Mouse (Mus musculus): ENCODE data around the gene Dhx36.

Gene Dhx36

DNA sequence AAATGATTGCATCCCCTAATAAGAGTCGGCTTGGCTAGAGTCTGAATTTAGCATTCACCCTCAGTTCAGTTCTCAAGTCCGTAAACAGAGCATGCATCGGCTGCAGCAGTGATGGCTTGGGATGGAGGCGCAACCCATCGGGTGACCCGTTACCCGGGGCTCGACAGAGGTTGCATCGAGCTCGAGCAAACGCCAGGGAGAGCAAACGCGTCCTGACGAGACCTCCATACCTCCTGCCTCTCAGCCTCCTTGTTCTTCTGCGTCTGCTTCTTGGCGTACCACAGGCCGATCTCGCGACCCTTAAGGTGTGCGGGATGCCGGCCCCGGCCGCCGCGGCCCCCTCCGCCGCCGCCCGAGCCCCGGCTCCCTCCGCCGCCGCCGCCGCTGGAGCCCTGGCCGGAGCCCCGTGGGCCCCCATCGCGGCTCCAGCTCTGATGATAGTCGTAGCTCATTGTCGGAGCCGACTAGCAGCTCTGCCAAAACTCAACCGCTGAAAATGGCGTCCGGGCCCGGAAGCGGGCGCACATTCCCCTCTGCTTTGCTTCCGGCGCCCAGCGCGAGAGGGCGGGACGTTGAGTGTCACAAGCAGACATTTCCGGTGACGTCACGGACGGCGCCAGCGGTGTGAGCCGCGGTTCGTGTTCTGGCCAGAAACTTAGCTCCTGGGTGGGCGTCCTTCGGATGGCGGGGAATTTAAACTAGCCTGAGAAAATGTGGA, at the start of gene Dhx36:
Dhx36 (minus strand) TSS at position 517 of the 718 bp plus-strand sequence.
- DNase-seq (ENCODE audit: low read depth, low spot score): peak; percentile 97

DNA sequence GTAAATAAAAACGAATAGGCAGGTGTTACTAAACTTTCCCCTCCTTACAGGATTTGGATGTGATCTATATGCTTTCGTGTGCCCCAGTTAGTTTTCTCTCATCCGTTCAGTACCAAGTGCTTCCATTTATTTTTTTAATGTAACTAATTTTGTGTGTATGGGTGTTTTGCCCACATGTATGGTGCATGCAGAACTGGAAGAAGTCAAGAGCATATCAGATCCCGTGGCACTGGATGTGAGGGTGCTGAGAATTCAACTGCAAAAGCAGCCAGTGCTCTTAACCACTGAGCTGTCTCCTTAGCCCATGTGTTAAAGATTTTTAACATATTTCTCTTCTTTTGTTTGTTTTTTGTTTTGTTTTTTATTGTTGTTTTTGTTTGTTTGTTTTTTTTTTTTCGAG, 20.8 kb upstream of the Dhx36 start:
- DNase-seq (ENCODE audit: low read depth, low spot score): no peak

DNA sequence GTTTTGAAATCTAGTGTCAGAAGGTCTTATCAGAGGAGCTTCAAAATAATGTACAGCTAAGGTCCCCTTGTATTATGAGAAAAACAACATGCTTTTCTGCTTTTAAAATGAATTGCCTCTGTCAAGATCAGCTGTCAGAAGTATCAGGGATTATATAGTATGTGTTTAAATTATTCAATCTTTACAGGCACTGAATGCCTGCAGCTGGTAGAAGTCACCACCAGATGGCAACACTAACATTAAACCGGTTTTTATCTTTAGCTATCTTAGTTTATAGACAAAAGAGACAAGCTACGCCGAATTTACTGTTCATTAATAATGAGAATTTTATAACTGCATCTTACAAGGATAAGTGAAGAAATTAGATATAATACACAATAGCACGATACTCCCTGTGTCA, 20.4 kb upstream of the Dhx36 start:
- DNase-seq (ENCODE audit: low read depth, low spot score): peak; percentile 21

DNA sequence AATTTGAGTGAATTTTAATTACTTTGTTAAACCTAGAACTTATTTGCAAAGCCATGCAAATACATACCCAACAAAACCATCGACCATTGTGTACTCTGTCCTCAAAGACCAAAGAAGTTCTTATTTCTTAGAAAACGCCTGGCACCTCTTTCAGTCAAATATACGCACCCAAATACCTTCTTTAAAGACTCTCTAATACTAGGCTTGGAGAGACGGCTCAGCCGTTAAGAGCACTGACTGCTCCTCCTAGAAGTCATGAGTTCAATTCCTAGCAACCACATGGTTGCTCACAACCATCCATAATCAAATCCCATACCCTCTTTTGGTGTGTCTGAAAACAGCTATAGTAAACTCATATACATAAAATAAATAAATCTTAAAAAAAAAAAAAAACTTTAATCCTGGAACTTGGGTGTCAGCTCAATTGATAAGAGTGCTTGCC, 423 bp upstream of the Dhx36 start:
- no peak for DNase-seq (ENCODE audit: low read depth, low spot score)

DNA sequence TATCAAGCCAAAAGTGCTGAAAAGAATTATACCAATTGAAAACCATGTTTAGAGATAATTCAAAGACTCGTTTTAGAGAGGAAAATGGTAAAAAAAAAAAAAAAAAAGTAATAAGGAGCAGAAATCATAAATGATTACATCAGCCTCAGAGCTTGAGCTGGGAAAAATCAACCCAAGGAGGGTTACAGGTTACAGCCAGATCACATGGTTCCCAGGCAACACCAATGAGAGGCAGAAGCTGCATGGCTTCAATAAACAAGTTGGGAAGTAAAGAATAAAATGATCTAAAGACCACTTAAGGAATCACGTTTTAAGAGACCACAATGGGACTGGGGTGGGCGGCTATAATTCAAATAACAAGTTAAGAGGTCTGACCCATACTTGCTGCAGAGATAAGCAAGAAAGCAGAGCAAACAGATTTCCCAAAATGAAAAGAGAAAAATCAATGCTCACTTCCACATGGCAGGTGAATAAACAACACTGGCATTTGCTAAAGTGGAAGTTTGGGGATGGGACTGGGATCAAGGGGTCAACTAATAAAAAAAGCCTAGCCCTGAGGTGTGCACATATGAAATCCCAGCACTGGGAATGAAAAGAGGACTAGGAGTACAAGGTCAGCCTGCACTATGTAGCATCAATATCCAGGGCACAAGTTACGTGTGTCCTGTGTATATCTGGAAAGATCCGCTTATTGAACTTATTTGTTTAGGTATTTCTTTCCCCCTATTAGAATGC, 1.5 kb downstream of the Dhx36 start:
- no peak for DNase-seq (ENCODE audit: low read depth, low spot score)

DNA sequence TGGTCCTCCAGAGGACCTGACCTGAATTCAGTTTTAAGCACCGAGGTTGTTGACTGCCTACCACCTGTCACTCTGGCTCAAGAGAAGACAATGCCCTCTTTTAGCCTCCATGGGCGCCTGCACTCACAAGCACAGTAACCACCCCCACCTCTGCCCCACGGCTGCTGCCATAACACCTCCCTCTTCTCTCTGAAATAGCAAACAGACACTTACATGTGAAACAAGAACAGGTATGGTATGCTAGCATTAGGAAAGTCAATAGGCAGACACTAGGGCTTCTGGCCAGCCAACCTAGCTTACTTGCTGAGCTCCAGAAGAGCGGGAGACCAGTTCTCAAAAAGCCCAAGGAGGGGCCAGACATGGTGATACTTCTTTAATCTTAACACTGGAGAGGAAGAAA, 7.5 kb downstream of the Dhx36 start:
- DNase-seq (ENCODE audit: low read depth, low spot score): no peak

DNA sequence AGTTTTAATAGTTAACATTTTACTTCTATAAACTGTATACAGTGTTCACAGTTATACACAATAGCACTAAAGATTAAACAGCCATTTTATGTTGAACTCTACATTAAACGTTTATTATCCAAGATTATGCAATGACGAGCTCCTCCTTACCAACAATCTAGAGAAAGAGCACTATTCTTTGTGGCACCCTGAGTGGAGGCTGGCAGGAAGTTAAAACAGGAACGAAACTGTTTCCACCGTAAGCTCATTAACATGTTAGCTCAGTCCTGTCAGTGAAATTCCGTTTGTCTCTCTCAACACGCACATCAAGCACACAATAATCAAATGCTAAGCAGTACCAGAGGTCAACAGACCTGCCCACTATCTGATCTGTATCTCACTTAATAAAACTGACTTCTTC, 14.2 kb downstream of the Dhx36 start:
- DNase-seq (ENCODE audit: low read depth, low spot score): no peak

DNA sequence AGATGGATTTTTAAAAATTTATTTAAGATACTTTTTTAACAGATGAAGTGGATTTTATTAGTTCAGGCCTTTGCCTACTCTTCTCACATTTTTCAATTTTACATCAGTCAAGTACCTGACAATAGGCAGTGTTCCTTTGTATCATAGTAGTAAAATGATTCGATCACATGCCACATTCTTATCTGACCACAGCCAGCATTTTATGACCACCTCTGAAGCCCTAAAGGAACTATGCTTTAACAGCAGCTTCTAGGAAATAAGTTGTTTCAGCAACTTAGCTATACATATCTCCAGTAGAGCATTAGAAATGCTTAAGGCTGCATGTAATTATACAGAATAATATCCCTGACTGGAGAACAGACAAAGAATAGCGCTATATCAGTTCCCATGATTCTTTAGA, 22.5 kb downstream of the Dhx36 start:
- no peak for DNase-seq (ENCODE audit: low read depth, low spot score)

DNA sequence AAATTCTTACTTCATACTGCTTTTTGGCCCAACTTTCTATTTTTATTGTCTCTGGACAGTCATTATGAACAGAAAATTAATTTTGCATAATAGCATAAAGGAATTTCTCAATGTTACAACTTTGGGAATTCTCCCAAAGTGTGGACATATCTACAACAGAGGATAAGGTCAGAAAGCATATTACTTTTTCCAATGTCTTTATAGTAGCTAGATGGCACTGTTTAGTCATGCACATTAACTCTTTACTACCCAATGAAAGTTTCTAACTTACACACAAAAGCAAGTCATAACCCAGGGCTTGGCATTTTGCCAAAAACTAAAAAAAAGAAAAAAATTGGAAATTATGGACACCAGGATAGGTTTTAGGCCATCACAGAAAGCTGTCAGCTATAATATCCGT, 36.6 kb downstream of the Dhx36 start:
- DNase-seq (ENCODE audit: low read depth, low spot score): no peak

DNA sequence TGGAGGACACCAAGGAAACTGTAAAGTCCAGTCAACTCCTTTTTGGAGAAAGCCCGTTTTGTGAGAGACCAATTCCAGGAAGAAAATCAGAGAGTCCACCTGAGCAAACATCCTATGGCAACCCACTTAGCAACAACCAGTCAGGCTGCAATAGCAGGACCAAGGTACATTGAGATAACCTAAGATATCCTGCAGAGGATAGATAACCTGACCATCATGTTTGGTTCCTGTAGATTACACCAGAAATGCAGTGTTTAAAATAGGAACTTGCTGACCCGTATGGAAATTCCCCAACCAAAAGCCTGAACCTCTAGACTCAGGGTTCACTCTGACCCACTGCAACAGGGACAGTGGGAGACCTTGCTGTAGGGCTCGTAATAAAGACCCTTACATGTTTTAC, 42.5 kb downstream of the Dhx36 start:
- DNase-seq (ENCODE audit: low read depth, low spot score): no peak

DNA sequence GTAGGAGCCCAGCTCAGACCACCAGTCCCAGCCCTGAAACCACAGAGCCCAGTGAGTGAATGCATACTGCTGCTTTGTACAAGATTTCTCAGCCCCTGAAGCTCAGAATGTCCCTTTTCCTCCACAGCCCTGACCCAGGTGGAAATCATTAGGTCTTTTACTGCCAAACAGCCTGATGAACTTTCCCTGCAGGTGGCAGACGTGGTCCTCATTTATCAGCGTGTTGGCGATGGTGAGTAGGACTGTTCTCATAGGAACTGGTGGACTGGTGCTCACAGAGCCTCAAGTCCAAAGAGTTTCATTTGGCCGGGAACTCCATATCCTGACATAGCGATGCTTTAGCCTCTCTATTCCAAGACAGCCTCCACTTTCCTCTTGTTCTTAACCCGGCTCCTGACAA, 47.3 kb downstream of the Dhx36 start:
- no peak for DNase-seq (ENCODE audit: low read depth, low spot score)

DNA sequence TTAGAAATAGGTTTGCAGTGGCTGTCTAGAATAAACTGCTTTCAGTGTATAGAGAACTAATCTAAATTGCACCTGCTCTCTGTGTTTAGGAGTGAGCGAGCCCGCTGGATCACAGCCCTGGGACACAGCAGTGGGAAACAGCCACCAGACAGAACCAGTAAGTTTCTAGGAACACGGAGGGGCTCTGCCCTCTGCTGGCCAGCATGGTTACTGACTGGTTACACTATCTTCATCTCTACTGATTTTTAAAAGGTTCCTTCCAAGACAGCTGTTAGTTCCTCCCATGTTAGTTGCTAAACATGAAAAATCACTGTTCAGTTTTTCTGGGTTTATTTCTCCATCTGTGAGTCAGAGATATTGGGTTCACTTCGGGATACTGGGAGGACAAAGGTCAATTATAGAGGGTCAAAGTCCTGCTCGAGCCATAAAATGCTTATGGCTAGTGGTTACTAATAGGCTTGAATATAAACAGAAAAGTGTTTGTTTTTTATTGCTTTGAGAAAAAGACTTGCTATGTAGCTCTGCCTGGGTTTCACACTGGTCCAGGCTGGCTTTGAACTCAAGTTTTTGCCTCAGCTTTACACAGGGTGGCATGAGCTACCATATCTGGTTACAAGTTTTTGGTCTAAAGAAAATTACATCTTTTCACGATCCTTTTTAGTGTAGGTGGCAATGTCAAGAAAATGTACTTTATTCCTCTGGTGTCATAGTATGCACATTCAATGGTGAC, 48.4 kb downstream of the Dhx36 start:
- peak; percentile 32 for DNase-seq (ENCODE audit: low read depth, low spot score)

DNA sequence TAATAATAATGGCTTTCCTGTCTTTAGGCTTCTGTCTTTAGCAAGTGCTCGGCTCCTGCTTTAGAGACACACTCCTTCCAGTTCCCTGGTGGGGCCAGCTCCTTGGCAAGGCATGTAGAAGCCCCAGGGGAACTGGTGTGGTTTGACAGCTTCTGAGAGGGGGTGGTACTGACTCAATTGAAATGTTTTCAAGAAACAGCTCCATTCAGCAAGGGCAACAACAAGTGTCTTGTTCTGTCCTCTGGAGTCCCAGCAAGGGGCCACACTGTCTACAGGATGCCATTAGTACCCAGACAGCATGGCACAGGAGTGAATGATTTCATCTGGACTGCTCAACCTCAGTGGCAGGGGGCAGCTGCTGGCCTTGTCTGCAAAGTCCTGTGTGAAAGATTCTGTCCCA, 51.0 kb downstream of the Dhx36 start:
- no peak for DNase-seq (ENCODE audit: low read depth, low spot score)

DNA sequence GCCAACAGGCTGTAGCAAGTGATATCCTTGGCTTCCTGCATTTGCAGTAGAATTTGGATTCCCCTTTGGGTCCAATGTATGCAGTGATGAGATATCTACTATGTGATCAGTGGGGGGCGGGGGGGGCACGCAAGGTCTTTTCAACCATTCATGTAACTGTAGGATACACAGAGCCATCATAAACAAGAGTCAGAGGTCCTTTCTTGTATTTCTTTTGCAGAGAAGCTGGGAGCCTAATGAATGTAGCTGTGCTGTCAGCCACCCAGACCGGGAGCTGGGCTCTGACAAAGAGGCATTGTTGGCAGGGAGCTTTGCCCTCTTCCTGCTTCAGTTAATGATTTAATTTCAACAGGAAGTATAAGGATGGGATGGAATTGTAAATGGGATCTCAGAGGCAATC, 52.7 kb downstream of the Dhx36 start:
- DNase-seq (ENCODE audit: low read depth, low spot score): no peak

DNA sequence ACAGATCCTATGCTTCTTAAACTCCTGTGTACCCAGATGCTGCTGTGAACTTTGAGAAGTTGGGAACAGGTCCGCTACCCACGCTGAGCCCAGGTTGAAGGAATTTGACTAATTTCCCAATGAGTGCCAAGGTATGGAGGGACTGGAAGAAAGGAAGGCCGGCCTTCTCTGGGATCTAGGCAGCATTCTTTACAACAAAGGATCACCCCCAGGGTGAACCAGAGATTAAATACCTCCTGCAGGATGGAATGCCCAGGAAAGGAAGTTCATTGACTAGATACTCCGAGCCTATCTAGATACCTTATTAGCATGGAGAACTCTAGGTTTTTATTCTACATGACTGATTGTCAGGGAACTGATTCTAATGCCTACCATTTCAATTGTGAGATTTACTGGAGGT, 53.8 kb downstream of the Dhx36 start:
- DNase-seq (ENCODE audit: low read depth, low spot score): no peak

DNA sequence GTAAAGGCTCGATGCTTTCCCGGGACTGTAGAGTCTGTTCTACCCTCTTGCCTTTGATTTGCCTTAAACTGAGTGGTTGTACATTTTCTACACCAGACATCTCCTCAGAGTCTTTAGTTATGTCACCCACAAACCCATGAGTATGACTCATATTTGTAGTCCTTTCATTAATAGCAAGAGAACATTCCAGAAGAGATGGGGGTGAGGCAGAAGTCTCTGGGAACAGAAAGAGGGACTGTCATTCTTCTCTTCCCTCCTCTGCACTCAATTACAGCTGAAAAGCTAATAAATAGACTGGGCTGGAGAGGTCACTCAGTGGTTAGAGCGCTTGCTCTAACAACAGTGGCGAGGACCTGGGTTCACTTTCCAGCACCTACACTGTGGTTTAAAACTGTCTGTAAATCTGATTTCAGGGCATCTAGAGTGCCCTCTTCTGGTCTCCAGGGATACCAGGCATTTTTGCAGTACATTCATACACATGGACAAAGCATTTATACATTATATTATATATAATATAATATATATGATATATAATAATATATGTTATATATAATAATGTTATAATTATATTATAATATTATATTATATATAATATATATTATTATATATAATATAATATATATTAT, 56.8 kb downstream of the Dhx36 start:
- DNase-seq (ENCODE audit: low read depth, low spot score): no peak

DNA sequence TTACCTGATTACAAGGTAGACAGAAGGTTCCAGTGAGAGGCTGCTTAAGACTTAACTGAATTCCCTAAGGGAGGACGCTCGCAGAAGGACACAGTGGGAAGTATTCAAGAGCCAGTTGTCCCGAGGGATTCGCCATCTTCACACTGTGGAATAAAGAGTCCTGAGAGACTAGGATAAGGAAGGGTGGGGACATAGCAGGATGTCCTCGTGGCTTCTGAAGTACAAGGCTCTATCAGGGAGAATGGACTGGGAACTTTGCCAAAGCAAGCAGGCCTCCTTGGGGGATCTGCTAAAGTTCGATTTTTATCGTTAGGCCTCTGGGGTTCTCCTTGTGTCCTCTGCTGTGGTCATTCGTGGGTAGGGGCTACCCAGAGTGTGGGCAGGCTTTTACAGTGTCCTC, 59.7 kb downstream of the Dhx36 start:
- no peak for DNase-seq (ENCODE audit: low read depth, low spot score)

DNA sequence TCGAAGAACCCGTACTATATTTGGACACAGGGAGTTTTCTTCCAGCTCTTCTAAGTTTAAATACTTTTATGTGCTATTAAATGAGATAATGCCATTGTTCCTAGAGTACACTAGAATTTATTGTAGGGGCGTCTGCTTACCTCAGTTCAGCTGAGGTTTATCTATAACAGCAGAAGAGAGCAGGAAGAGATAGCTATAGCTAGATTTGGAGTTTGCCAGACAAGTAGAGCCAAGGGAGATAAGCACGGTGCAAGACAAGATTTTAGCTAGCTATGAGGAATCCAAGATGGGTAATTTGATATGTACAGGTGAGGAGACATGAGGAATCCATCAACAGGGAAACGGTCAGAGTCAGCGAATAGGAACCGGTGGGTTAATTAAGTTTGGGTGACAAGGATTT, 60.5 kb downstream of the Dhx36 start:
- DNase-seq (ENCODE audit: low read depth, low spot score): no peak

DNA sequence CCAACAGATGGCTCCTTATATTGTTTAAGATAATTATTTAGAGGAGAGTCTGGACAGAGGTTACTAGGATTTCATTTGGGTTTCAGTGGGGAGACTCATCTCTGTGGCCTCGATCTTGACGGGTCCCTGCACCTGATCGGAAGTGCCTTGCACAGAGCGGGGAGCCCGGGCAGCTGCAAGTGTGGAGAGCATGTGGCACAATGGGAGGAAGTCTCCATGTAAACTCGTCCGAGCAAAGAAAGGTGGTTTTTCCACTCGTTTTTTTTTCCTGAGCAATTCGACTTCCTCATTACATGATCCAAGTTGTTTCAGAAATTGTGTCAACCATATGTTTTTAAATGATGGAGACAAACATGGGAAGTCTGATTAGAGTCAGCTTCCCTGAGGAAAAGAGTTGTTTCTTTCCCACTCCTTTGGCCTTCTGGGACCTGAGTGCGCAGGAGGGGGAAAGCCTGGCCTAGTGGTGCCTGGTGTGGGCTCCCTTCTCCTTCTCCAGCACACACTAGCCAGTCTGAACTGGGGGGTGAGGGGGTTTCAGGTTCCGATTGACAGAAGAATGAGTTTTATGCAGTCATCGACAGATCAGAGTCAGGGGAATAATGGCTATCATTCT, 63.1 kb downstream of the Dhx36 start:
- DNase-seq (ENCODE audit: low read depth, low spot score): no peak

DNA sequence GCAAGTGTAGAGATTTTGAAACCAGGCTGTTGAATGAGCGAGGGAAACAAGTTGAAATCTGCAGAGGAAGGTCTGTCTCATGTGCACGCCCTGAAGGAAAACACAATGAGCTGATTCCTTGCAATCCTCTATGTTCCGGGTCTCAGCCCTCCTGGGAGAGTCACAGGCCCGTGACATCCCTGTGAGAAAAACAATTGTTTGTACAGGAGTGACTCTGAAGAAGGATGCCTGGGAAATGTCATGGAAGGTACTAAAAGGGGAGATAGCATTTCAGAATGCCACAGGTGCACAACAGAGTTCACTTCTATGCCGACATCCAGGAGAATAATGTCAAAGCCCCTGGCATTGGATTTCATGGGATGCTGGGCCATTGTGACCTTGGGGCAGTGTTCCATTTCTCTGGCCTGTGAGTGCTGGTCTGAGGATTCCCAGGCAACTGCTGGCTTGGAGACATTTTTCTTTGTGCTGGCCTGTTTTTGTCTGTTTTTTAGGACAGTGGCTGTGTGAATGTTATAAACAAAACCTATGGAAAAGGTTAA, 66.3 kb downstream of the Dhx36 start:
- no peak for DNase-seq (ENCODE audit: low read depth, low spot score)

DNA sequence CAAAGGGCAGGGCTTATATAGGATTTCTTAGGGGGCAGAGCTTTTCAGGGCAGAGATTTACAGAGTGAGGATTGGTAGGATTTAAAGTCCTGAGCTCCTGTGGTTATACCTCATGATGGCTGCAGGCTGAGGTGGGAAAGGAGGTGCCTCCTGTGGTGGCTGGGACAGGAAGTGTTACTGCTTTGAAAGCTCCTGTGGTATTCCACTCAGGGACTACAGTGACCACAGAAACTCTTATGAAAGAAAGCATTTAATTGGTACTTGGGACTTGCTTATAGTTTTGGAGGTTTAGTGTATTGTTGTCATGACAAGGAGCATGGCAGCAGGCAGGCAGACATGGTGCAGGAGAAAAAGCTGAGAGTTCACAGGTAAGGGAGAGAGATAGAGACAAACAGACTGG, 70.9 kb downstream of the Dhx36 start:
- DNase-seq (ENCODE audit: low read depth, low spot score): no peak

DNA sequence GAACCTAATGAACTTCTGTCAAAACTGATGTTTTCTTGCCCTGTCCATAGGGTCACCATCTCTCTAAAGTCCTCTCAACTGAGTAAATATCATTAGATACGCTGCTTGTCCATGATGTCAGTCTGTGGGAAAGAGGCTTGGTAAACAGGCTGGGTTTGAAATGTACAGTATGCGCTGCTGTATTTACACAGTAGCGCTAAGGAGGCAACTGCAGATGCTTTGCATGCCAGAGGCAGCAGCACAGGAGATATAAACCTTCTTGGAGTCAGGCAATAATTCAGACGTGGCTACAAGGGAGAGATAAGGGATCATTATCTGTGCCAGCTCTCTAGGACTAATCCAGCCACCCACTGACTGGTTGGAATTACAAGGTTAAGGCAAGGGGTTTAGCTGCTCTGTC, 73.1 kb downstream of the Dhx36 start:
- no peak for DNase-seq (ENCODE audit: low read depth, low spot score)
